Mouse (Mus musculus) stomach, embryonic 14.5 days (tissue): ENCODE measurements around the gene Fndc10. TPM values are rescaled to one million over a fixed set of nuclear protein-coding genes. Genes with fewer than 3 reads are reported as not detected.
A peak's percentile ranks its signal among the peaks of the same experiment; 100 is the strongest.
"Not testable (repeated sequence)": the region's sequence is repeated elsewhere in the genome, so short reads cannot be mapped to it uniquely, and the experiment has no call there.

Experiments used
- ATAC-seq: fragments of 200-750 bp; cut with Nextera tagmentation; 2 replicates; pipeline ENCODE4 v1.8.0; 2017; ENCODE audit warnings: low read depth, moderate TSS enrichment; ENCODE audit not compliant: insufficient number of reproducible peaks, insufficient read depth, low FRiP score
- H3K27ac ChIP-seq: fragments of 300-500 bp; sonication (generic); 2 replicates; pipeline ENCODE4 v1.5.1; 2014; ENCODE audit warnings: mild to moderate bottlenecking, low read length, moderate library complexity, mixed read lengths
- H3K27me3 ChIP-seq: fragments of 300-500 bp; sonication (generic); 2 replicates; pipeline ENCODE4 v1.6.1; 2014; ENCODE audit warnings: low read length, control low read depth, mixed read lengths; ENCODE audit not compliant: control insufficient read depth, insufficient read depth
- H3K36me3 ChIP-seq: fragments of 300-500 bp; sonication (generic); 2 replicates; pipeline ENCODE4 v1.6.1; 2014; ENCODE audit warnings: mild to moderate bottlenecking, control low read depth, low read length, moderate library complexity, mixed read lengths; ENCODE audit not compliant: control insufficient read depth, insufficient read depth
- H3K4me1 ChIP-seq: fragments of 300-500 bp; sonication (generic); 2 replicates; pipeline ENCODE4 v1.6.1; 2014; ENCODE audit warnings: low read length, control low read depth, mixed read lengths; ENCODE audit not compliant: control insufficient read depth, insufficient read depth
- H3K4me2 ChIP-seq: fragments of 300-500 bp; sonication (generic); replicated peaks from 2 replicates; pipeline ENCODE4 v1.6.1; 2014; ENCODE audit warnings: low read depth, low read length, control low read depth
- H3K4me3 ChIP-seq: fragments of 300-500 bp; sonication (generic); 2 replicates; pipeline ENCODE4 v1.5.1; 2014; ENCODE audit warnings: low read depth, low read length, control low read depth
- H3K9ac ChIP-seq: fragments of 300-500 bp; sonication (generic); replicated peaks from 2 replicates; pipeline ENCODE4 v1.6.1; 2014; ENCODE audit warnings: low read depth, mild to moderate bottlenecking, control low read depth, low read length, moderate library complexity, mixed read lengths
- H3K9me3 ChIP-seq: fragments of 300-500 bp; sonication (generic); 2 replicates; pipeline ENCODE4 v1.6.1; 2016; ENCODE audit warnings: low read depth, low read length, control low read depth; ENCODE audit not compliant: control insufficient read depth
- WGBS: fragments of 180-500 bp; shearing (Covaris S2); extraction: QIAGEN DNeasy Blood & Tissue Kit; methylation state at CpG from one replicate; pipeline ENCODE4 v1.1.7; 2014; 5-methylcytosine and 5-hydroxymethylcytosine counted together
- polyA plus RNA-seq: library from polyadenylated mRNA; unstranded; fragments of >200 nt; fragmentation: Nextera tagmentation; extraction: Ambion mirVana; gene quantifications from 2 replicates; pipeline ENCODE4 v1.2.1, GENCODE M21; 2014

The Fndc10 gene
- polyA plus RNA-seq, result 3.1 and 3.2 TPM in 2 replicates

GRCm38 (mm10) chr4:155694111-155694481 is at the start of gene Fndc10:
Fndc10 (plus strand) TSS chr4:155694342.
- ATAC-seq, result peak; percentile 80
- under 1% methylated on average over 33 of the region's 47 CpGs for WGBS

GRCm38 (mm10) chr4:155645308-155645707 is 48.8 kb upstream of the Fndc10 start, which contains the start of gene Gm10563:
Gm10563 (minus strand) TSS chr4:155645408.
- H3K36me3 ChIP-seq, result peaks cover 82% of the 10 kb centered on the region
- not testable (repeated sequence) for H3K9ac ChIP-seq, H3K27me3 ChIP-seq, H3K9me3 ChIP-seq, H3K27ac ChIP-seq, ATAC-seq, H3K4me3 ChIP-seq, H3K4me1 ChIP-seq, H3K4me2 ChIP-seq
- WGBS, result 96% methylated on average over 2 of the region's 2 CpGs

More at GRCm38 (mm10) chr4:155694111-155694481, at the start of gene Fndc10:
- no peaks in the 10 kb centered on the region for H3K36me3 ChIP-seq
- no peaks in the 10 kb centered on the region for H3K27me3 ChIP-seq
- peak within 1 kb of the TSS; percentile 52; the same call in 1 of the 2 replicates for H3K27ac ChIP-seq
- H3K4me1 ChIP-seq, result 0 out of 2 replicates have a peak, but pooled peaks cover 6% of the 10 kb centered on the region
- peak within 1 kb of the TSS; percentile 47 for H3K9ac ChIP-seq
- H3K4me2 ChIP-seq, result peak within 1 kb of the TSS; percentile 81
- no peaks in the 10 kb centered on the region for H3K9me3 ChIP-seq
- H3K4me3 ChIP-seq, result peak within 1 kb of the TSS; percentile 66

- Histone ChIP-seq H3K4me2 (no peak overlapping the region), H3K4me1 (no peaks in the 10 kb centered on the region), H3K9me3 (no peaks in the 10 kb centered on the region), H3K4me3 (no peak overlapping the region), H3K9ac (no peak overlapping the region), H3K27me3 (no peaks in the 10 kb centered on the region), H3K36me3 (peaks cover 82% of the 10 kb centered on the region), H3K27ac (no peak overlapping the region)
- WGBS, result 93% methylated on average over 5 of the region's 5 CpGs
- ATAC-seq, result no peak
Measured at GRCm38 (mm10) chr4:155645721-155646120, 48.4 kb upstream of the Fndc10 start.

GRCm38 (mm10) chr4:155649355-155649754 is 44.8 kb upstream of the Fndc10 start:
- 88% methylated on average over 11 of the region's 11 CpGs for WGBS
- H3K4me3 ChIP-seq, result no peak overlapping the region
- 0 out of 2 replicates have a peak, but pooled peaks cover 7% of the 10 kb centered on the region for H3K27me3 ChIP-seq
- H3K9ac ChIP-seq, result no peak overlapping the region
- no peaks in the 10 kb centered on the region for H3K9me3 ChIP-seq
- H3K36me3 ChIP-seq, result peaks cover 55% of the 10 kb centered on the region
- no peak for ATAC-seq
- peaks cover 26% of the 10 kb centered on the region for H3K4me1 ChIP-seq
- no peak overlapping the region for H3K27ac ChIP-seq
- no peak overlapping the region for H3K4me2 ChIP-seq

- Histone ChIP-seq H3K27ac (peak overlapping the region; percentile 44; the same call in 1 of the 2 replicates), H3K4me3 (0 out of 2 replicates have a peak overlapping the region, but pooled peaks have one; percentile 39), H3K9me3 (no peaks in the 10 kb centered on the region), H3K9ac (no peak overlapping the region), H3K4me2 (peak overlapping the region; percentile 86; the same call in 1 of the 2 replicates), H3K27me3 (peaks cover 7% of the 10 kb centered on the region; the same call in 1 of the 2 replicates), H3K4me1 (peaks cover 34% of the 10 kb centered on the region), H3K36me3 (peaks cover 46% of the 10 kb centered on the region)
- 61% methylated on average over 15 of the region's 15 CpGs for WGBS
- ATAC-seq, result peak; percentile 51
Measured at GRCm38 (mm10) chr4:155651553-155652269, 42.4 kb upstream of the Fndc10 start.

GRCm38 (mm10) chr4:155652283-155653085 is 41.7 kb upstream of the Fndc10 start:
- Histone ChIP-seq H3K9ac (peak overlapping the region; percentile 36; the same call in 1 of the 2 replicates), H3K4me3 (peak overlapping the region; percentile 39), H3K36me3 (peaks cover 47% of the 10 kb centered on the region), H3K4me1 (peaks cover 34% of the 10 kb centered on the region), H3K9me3 (no peaks in the 10 kb centered on the region), H3K27me3 (peaks cover 7% of the 10 kb centered on the region; the same call in 1 of the 2 replicates), H3K4me2 (peak overlapping the region; percentile 86), H3K27ac (peak overlapping the region; percentile 61; the same call in 1 of the 2 replicates)
- no peak for ATAC-seq
- 21% methylated on average over 35 of the region's 36 CpGs for WGBS

- WGBS, result under 1% methylated on average over 33 of the region's 33 CpGs
- no peaks in the 10 kb centered on the region for H3K9me3 ChIP-seq
- peak within 1 kb of the TSS; percentile 86 for H3K4me2 ChIP-seq
- peak within 1 kb of the TSS; percentile 39 for H3K4me3 ChIP-seq
- H3K9ac ChIP-seq, result peak within 1 kb of the TSS; percentile 36; the same call in 1 of the 2 replicates
- peaks cover 7% of the 10 kb centered on the region; the same call in 1 of the 2 replicates for H3K27me3 ChIP-seq
- peaks cover 44% of the 10 kb centered on the region for H3K36me3 ChIP-seq
- H3K4me1 ChIP-seq, result peaks cover 34% of the 10 kb centered on the region
- peak within 1 kb of the TSS; percentile 61 for H3K27ac ChIP-seq
- ATAC-seq, result peak; percentile 42; the same call in 1 of the 2 replicates
Measured at GRCm38 (mm10) chr4:155653086-155653450, 41.1 kb upstream of the Fndc10 start, which contains the start of gene Mmp23. Mmp23 (minus strand) TSS chr4:155653384.
